Comparison of ENCODE assay signal across 14 mouse cellular contexts in genomic region chr4:46844982-46845643, GRCm38 (mm10).
DNase-seq lines count a peak whose midpoint lies in the region; ATAC-seq and TF ChIP-seq lines count a peak whose summit lies in the region.
"Had no signal": no experiment of that assay in that cellular context is flagged by ENCODE, and none has a peak within 500 bp of the region (broad histone marks: within the 10 kb centered on the region; RNA-seq: fewer than 3 reads in every experiment).

No protein-coding gene starts in this region.

- no peak overlapping the region for H3K27ac ChIP-seq in midbrain, embryonic 15.5 days
- no peak overlapping the region for H3K27ac ChIP-seq in midbrain, embryonic 11.5 days (ENCODE audit: low read depth, low read length)
- no peak overlapping the region for H3K27ac ChIP-seq in lung, postnatal 0 days (ENCODE audit: low read length)
- H3K27ac ChIP-seq: heart, adult 2 months; kidney, postnatal 0 days; limb, embryonic 15.5 days; stomach, postnatal 0 days had no signal

- no peak for DNase-seq in frontal cortex, postnatal 14 days (ENCODE audit: low spot score in 2 of 2)
- no peak for DNase-seq in midbrain, embryonic 11.5 days (ENCODE audit: low spot score, missing footprints)
- DNase-seq in adrenal gland, postnatal 25 days, result peak; percentile 28
- DNase-seq in thymus, postnatal 0 days (ENCODE audit: low spot score), result peak; percentile 73
- DNase-seq in right cerebral cortex, adult 2 months (ENCODE audit: low spot score in 2 of 2), result no peak
- DNase-seq in lung, postnatal 0 days (ENCODE audit: low spot score), result no peak
- DNase-seq: heart, adult 2 months; lung, embryonic 14.5 days had no signal

- TF ChIP-seq CTCF in lung, postnatal 0 days (IDR thresholded peaks at IDR 0.05), result no peak

- no peaks in the 10 kb centered on the region for H3K9me3 ChIP-seq in midbrain, embryonic 15.5 days
- no peaks in the 10 kb centered on the region; the same call in 1 of the 2 replicates for H3K9me3 ChIP-seq in midbrain, embryonic 11.5 days (ENCODE audit: control insufficient read depth, low read length)
- no peaks in the 10 kb centered on the region for H3K9me3 ChIP-seq in lung, postnatal 0 days (ENCODE audit: low read length)
- H3K9me3 ChIP-seq: limb, embryonic 15.5 days had no signal

- H3K4me1 ChIP-seq in midbrain, embryonic 15.5 days, result no peaks in the 10 kb centered on the region
- H3K4me1 ChIP-seq in midbrain, embryonic 11.5 days (ENCODE audit: control insufficient read depth, insufficient read depth, low read length), result no peaks in the 10 kb centered on the region
- no peaks in the 10 kb centered on the region for H3K4me1 ChIP-seq in lung, postnatal 0 days (ENCODE audit: insufficient read depth, low read depth, low read length)
- H3K4me1 ChIP-seq: limb, embryonic 15.5 days had no signal

- no peaks in the 10 kb centered on the region for H3K36me3 ChIP-seq in midbrain, embryonic 15.5 days (replicated peaks)
- H3K36me3 ChIP-seq in midbrain, embryonic 11.5 days (ENCODE audit: control insufficient read depth, insufficient read depth, low read length), result no peaks in the 10 kb centered on the region
- H3K36me3 ChIP-seq in lung, postnatal 0 days (ENCODE audit: insufficient read depth, low read length), result no peaks in the 10 kb centered on the region
- H3K36me3 ChIP-seq: limb, embryonic 15.5 days had no signal

- TF ChIP-seq EP300 in lung, postnatal 0 days (IDR thresholded peaks at IDR 0.05), result no peak

- no peak overlapping the region for H3K4me3 ChIP-seq in midbrain, embryonic 15.5 days
- no peak overlapping the region for H3K4me3 ChIP-seq in midbrain, embryonic 11.5 days (ENCODE audit: low read depth, low read length)
- H3K4me3 ChIP-seq in lung, postnatal 0 days (ENCODE audit: low read depth, low read length), result no peak overlapping the region
- H3K4me3 ChIP-seq: heart, adult 2 months; limb, embryonic 15.5 days had no signal

- ATAC-seq in frontal cortex, adult (ENCODE audit: low TSS enrichment), result peak; percentile 22
- peak; percentile 67 for ATAC-seq in midbrain, embryonic 15.5 days (replicated peaks)
- ATAC-seq in midbrain, embryonic 11.5 days (ENCODE audit: low FRiP score), result no peak
- no peak for ATAC-seq in lung, postnatal 0 days
- ATAC-seq: intestine, embryonic 16.5 days had no signal

- 67% methylated on average over 6 of the region's 6 CpGs for WGBS in midbrain, embryonic 15.5 days
- 73% methylated on average over 6 of the region's 6 CpGs for WGBS in midbrain, embryonic 11.5 days
- WGBS in lung, postnatal 0 days, result 79% methylated on average over 6 of the region's 6 CpGs

- no peaks in the 10 kb centered on the region for H3K27me3 ChIP-seq in midbrain, embryonic 15.5 days (replicated peaks)
- no peaks in the 10 kb centered on the region for H3K27me3 ChIP-seq in midbrain, embryonic 11.5 days (ENCODE audit: control insufficient read depth, insufficient read depth, low read length)
- H3K27me3 ChIP-seq in lung, postnatal 0 days (replicated peaks; ENCODE audit: insufficient read depth, low read length), result no peaks in the 10 kb centered on the region
- H3K27me3 ChIP-seq: limb, embryonic 15.5 days had no signal

- no peak overlapping the region for H3K4me2 ChIP-seq in midbrain, embryonic 15.5 days
- no peak overlapping the region for H3K4me2 ChIP-seq in midbrain, embryonic 11.5 days
- H3K4me2 ChIP-seq in lung, postnatal 0 days (replicated peaks; ENCODE audit: low read depth, low read length), result no peak overlapping the region
- H3K4me2 ChIP-seq: limb, embryonic 15.5 days; lung, embryonic 14.5 days had no signal

- H3K9ac ChIP-seq in midbrain, embryonic 15.5 days, result no peak overlapping the region
- no peak overlapping the region for H3K9ac ChIP-seq in midbrain, embryonic 11.5 days (ENCODE audit: low read length)
- no peak overlapping the region for H3K9ac ChIP-seq in lung, postnatal 0 days (replicated peaks; ENCODE audit: low read depth)
- H3K9ac ChIP-seq: limb, embryonic 15.5 days; lung, embryonic 14.5 days had no signal

Comparison
In these comparisons a context has a peak if more than half of its experiments do, and no peak if none do; other contexts are left out.
1. ATAC-seq: peak in frontal cortex, adult (single experiment) and midbrain, embryonic 15.5 days (single experiment); none in midbrain, embryonic 11.5 days (single experiment) and lung, postnatal 0 days (single experiment).
2. DNase-seq: peak in adrenal gland, postnatal 25 days (single experiment) and thymus, postnatal 0 days (single experiment); none in frontal cortex, postnatal 14 days (0 of 2), midbrain, embryonic 11.5 days (single experiment), right cerebral cortex, adult 2 months (0 of 2) and lung, postnatal 0 days (single experiment).